Mouse (Mus musculus): ENCODE data around the gene Ctns. TPM values are rescaled to one million over a fixed set of nuclear protein-coding genes. Genes with fewer than 3 reads are reported as not detected.

The Ctns gene
- polyA plus RNA-seq, 1 experiment from 2014 or later = 17.0 TPM

DNA sequence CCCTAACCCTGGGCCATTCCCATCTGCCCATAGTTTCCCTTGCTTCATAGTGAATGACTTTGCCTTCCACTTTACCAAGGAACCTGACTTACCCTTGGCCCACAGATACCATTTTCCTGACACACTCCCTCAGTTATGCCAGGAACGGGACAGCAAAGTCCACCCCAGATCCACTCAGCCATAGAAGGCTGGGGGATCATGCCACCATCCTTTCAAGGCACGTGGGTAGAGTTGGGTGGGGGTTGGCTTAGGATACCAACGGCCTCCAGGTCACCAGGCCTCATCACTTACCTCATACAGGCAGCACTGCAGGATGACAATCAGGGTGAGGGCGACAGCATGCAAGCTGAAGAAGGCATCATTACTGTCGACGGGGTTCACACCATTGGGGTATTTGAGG, 11.6 kb downstream of the Ctns start:
- no peak for ATAC-seq
- Histone ChIP-seq H3K4me1 (no peaks in the 10 kb centered on the region), H3K4me3 (no peak overlapping the region), H3K9me3 (replicated peaks) (no peaks in the 10 kb centered on the region), H3K4me2 (no peak overlapping the region), H3K9ac (no peak overlapping the region), H3K27me3 (no peaks in the 10 kb centered on the region), H3K27ac (no peak overlapping the region), H3K36me3 (ENCODE audit: poor library complexity, severe bottlenecking) (peaks cover 92% of the 10 kb centered on the region)
- WGBS = 91% methylated on average over 6 of the region's 6 CpGs

DNA sequence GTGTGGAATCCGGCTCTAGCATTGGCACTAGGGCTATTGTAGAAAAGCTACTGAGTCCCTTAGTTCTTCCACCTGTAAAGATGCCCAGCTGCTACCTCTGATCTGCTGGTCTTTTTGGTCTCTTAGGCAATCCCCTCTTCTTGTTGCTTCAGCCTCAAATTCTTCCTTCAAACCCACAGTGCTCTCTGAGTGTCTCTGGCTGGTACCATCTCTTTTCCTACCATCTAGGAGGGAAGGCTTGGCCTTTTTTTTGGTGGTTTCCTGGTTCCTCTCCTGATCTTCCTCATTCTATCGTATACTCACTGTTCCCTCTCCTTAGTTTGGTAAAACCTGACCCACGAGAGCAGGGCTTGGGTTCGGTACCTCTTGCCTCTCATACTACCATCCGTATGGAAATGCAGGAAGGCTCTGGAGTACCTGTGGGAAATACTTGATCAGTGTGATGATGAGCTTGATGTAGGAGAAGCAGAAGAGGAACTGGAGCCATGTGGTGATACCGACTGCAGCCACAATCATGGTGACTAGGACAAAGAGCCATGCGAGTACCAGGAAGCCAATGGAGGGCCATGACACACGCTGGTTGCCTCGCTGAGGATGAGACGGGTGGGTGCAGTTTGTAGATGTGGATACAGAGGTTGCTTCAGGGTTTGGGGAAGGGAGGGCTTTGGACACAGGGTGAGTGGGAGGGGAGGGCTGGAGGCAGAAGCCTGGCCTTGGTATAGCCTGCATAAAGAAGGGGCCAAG, 12.8 kb downstream of the Ctns start:
- 93% methylated on average over 10 of the region's 10 CpGs for WGBS
- Histone ChIP-seq H3K27me3 (no peaks in the 10 kb centered on the region), H3K4me1 (no peaks in the 10 kb centered on the region), H3K36me3 (ENCODE audit: poor library complexity, severe bottlenecking) (peaks cover 84% of the 10 kb centered on the region), H3K9me3 (replicated peaks) (no peaks in the 10 kb centered on the region), H3K9ac (no peak overlapping the region), H3K4me3 (no peak overlapping the region), H3K4me2 (no peak overlapping the region), H3K27ac (no peak overlapping the region)
- no peak for ATAC-seq

DNA sequence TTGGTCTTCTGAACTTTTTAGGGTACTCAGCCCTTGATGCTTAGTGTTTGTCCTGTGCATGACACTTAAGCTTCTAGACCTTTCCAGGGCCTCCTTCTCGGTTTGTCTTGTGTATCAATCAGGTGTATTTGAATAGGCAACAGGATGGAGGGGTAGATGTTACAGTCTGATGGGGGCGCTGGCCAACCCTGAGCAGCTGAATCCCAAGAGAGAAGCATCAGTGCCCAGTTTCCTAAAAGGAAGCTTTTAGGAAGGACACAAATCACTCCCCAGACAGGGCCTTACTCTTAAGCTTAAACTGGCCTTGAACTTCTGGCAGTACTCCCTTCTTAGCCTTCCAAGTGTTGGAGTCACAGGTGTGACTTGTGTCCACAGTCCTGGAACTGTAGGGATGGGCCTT, 20.9 kb downstream of the Ctns start:
- no peak for ATAC-seq
- Histone ChIP-seq H3K9me3 (replicated peaks) (no peaks in the 10 kb centered on the region), H3K36me3 (ENCODE audit: poor library complexity, severe bottlenecking) (peaks cover 32% of the 10 kb centered on the region), H3K4me1 (peaks cover 32% of the 10 kb centered on the region), H3K27me3 (no peaks in the 10 kb centered on the region), H3K9ac (peak overlapping the region; percentile 90), H3K27ac (peak overlapping the region; percentile 79), H3K4me2 (peak overlapping the region; percentile 63), H3K4me3 (peak overlapping the region; percentile 91)
- WGBS = 0% methylated on average over 2 of the region's 2 CpGs

DNA sequence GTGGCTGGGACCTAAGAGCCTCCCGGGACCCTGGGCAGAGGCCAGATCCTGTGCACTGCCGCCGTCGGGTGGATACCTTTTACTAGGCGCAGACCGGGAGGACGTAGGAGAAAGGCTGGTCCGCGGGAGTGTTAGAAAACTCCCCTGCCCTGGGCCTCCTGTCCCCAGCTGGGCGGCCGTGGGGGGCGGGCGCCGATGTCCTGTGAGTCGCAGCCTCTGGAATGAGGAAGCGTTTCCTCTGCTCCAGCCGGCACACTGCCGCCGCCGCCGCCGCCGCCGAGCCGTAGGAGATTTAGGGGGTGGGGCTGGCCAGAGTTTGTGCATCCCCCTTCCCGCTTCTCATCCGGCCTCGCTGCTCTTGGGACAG, 21.4 kb downstream of the Ctns start:
- Histone ChIP-seq H3K36me3 (ENCODE audit: poor library complexity, severe bottlenecking) (peaks cover 32% of the 10 kb centered on the region), H3K27ac (peak overlapping the region; percentile 79), H3K9ac (peak overlapping the region; percentile 90), H3K4me1 (peaks cover 32% of the 10 kb centered on the region), H3K4me2 (peak overlapping the region; percentile 63), H3K4me3 (peak overlapping the region; percentile 91), H3K9me3 (replicated peaks) (no peaks in the 10 kb centered on the region), H3K27me3 (no peaks in the 10 kb centered on the region)
- WGBS = under 1% methylated on average over 28 of the region's 28 CpGs
- ATAC-seq = no peak

DNA sequence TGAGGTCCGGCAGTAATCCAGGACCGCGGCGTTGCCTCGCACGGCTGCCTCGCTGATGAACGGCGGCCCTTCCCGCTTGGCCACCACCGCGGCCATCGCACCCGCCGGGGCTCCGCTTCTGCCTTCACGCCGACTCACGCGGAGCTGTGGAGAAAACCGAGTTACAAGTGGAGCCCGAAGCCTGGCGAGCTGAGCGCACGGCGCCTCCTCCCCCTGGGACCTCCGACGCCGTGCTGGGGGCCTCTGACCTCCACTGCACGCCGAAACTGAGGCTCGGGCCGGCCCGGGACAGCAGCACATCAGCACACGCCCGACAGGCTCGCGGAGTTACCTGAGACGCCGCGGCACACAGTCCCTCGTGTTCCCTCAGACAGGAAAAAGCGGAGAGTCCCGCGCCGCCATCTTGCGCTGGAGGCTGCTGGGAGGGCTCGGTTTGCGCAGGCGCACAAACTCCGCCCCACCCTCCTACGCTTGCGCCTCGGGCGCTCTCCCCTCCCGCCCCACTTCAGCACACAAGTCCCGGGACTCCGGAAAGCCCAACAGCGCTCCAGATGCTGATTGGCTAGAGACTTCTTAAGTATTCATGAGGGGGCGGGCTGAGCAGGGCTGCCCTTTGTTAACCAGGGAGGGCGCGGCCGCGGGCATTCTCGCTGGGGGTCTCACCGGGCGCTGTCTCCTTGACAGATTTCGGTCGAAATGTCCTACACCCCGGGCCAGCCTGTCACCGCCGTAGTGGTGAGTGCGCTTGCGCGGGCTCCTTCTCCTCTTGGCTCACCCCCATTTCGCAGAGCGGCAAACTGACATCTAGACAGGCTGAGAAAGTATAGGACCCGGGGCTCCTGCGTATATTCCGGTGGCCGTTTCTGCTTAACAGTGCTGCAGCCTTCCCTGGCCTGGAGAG, 22.0 kb downstream of the Ctns start, which contains the start of the genes Emc6 and Tax1bp3:
TSS of gene Emc6 (minus strand) at position 430 of the 901 bp plus-strand sequence.
TSS of gene Tax1bp3 (plus strand) at position 476 of the 901 bp plus-strand sequence.
- H3K4me3 ChIP-seq = peak within 1 kb of the TSS; percentile 91
- H3K27ac ChIP-seq = peak within 1 kb of the TSS; percentile 79
- H3K9me3 ChIP-seq (replicated peaks) = no peaks in the 10 kb centered on the region
- peaks cover 32% of the 10 kb centered on the region for H3K4me1 ChIP-seq
- H3K4me2 ChIP-seq = peak within 1 kb of the TSS; percentile 84
- peak; percentile 98 for ATAC-seq
- H3K27me3 ChIP-seq = no peaks in the 10 kb centered on the region
- WGBS = under 1% methylated on average over 81 of the region's 81 CpGs
- peak within 1 kb of the TSS; percentile 90 for H3K9ac ChIP-seq
- H3K36me3 ChIP-seq (ENCODE audit: poor library complexity, severe bottlenecking) = peaks cover 31% of the 10 kb centered on the region

DNA sequence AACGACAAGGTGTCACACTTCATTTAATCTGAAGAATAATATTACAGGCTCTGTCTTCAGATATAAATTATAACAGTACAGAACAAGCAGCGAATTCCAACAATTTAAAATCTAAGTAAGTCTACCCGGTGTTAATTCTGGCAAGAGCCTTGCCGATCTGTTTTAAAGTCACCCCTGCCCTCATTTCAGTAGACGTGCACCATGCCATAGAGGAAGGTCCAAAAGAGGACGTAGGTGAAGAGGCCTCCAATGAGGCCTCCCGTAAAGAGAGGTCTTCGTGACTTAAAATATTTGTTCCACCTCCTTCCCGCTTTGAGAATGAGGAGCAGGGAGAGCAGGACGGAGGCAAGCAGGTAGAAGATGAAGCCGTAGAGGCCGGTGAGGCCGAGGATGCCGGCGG, 22.7 kb downstream of the Ctns start:
- Histone ChIP-seq H3K36me3 (ENCODE audit: poor library complexity, severe bottlenecking) (peaks cover 37% of the 10 kb centered on the region), H3K9me3 (replicated peaks) (no peaks in the 10 kb centered on the region), H3K4me3 (peak overlapping the region; percentile 91), H3K9ac (peak overlapping the region; percentile 90), H3K4me1 (peaks cover 32% of the 10 kb centered on the region), H3K27ac (peak overlapping the region; percentile 76), H3K27me3 (no peaks in the 10 kb centered on the region), H3K4me2 (peak overlapping the region; percentile 84)
- 1% methylated on average over 15 of the region's 15 CpGs for WGBS
- no peak for ATAC-seq

DNA sequence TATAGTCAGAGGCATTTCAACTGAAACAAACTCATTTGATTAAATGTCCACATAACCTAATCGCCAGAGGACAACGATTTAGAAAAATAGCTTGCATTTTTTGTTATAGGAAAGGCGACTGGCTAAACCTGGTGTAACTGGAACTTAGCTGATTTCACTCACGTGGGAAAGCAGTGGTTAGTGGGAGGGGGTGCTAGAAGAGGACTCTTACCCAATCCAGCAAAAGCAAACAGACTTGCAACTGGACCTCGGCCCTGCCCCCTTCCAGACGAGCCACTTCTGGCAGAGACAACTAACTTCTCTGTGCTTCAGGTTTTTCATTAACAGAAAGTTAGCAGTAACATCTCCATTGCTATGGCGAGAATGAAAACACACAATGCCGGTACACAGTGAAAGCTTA, 23.2 kb downstream of the Ctns start:
- H3K27ac ChIP-seq = no peak overlapping the region
- no peak for ATAC-seq
- WGBS = 57% methylated on average over 8 of the region's 8 CpGs
- no peaks in the 10 kb centered on the region for H3K27me3 ChIP-seq
- peak overlapping the region; percentile 84 for H3K4me2 ChIP-seq
- no peaks in the 10 kb centered on the region for H3K9me3 ChIP-seq (replicated peaks)
- H3K36me3 ChIP-seq (ENCODE audit: poor library complexity, severe bottlenecking) = peaks cover 40% of the 10 kb centered on the region
- H3K9ac ChIP-seq = peak overlapping the region; percentile 90
- peaks cover 32% of the 10 kb centered on the region for H3K4me1 ChIP-seq
- peak overlapping the region; percentile 91 for H3K4me3 ChIP-seq

DNA sequence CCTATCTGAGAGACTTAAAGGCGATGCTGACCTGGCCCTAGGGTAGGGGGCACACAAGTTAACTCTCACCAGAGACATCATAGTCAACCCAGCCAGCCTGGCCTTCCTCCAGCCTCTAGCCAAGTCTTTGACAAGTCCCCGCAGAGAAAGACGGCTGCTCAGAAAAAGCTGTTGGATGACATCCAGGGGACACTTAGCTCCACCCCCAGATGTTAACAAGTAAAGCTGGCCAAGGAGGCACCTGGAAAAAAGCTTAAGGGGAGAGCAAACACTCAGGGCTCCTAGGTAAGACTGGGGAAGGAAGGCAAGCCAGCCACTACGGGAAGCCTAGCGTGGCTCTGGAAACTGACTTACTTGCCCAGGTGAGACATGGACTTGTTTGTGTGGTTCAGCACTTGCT, 26.7 kb downstream of the Ctns start:
- 67% methylated on average over 5 of the region's 5 CpGs for WGBS
- Histone ChIP-seq H3K4me3 (no peak overlapping the region), H3K9me3 (replicated peaks) (no peaks in the 10 kb centered on the region), H3K4me1 (peaks cover 18% of the 10 kb centered on the region), H3K36me3 (ENCODE audit: poor library complexity, severe bottlenecking) (peaks cover 39% of the 10 kb centered on the region), H3K27ac (no peak overlapping the region), H3K4me2 (no peak overlapping the region), H3K9ac (no peak overlapping the region), H3K27me3 (no peaks in the 10 kb centered on the region)
- no peak for ATAC-seq

DNA sequence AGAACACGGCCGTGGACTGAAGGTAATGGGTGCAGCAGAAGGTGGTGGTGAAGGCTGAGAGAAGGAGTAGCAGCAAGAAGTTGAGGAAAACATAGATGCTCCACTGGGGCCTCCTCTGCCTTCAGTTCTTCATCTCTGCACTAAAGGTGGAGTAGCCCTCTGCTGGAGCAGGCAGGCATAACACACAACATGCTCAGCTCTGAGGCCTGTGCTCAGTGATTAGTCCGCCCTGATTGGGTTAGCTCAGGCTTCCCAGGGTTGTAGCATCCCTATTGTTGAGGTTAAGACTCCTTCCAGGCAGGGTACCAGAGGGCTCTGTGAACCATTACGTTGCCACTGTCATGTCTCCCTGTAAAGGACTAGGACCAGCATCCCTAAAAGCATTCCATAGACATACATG, 29.6 kb downstream of the Ctns start:
- ATAC-seq = peak; percentile 41; the same call in 1 of the 2 replicates

DNA sequence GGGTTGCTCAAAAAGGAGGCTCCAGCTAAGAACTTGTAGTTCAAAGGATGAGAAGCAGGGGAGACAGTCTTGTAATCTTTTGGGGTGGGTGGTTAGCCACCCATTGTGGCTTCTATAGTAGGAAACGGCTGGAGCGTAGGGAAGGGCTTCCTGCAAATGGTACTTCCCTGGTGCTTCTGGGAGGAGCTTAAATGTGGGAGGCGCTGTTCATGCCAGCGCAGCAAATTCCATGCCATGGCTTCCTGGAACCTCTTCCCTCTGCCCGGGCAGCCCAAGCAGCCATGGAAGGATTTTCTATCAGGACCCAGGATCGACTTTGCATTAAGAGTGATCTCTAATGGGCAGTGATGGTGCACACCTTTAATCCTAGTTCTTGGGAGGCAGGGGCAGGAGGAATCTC, 30.3 kb downstream of the Ctns start:
- H3K27ac ChIP-seq = no peak overlapping the region
- no peaks in the 10 kb centered on the region for H3K9me3 ChIP-seq (replicated peaks)
- WGBS = 86% methylated on average over 6 of the region's 6 CpGs
- H3K4me1 ChIP-seq = no peaks in the 10 kb centered on the region
- ATAC-seq = no peak
- no peak overlapping the region for H3K9ac ChIP-seq
- peaks cover 29% of the 10 kb centered on the region for H3K36me3 ChIP-seq (ENCODE audit: poor library complexity, severe bottlenecking)
- H3K4me2 ChIP-seq = no peak overlapping the region
- no peak overlapping the region for H3K4me3 ChIP-seq
- no peaks in the 10 kb centered on the region for H3K27me3 ChIP-seq

More for the DNA sequence above, 29.6 kb downstream of the Ctns start:
- WGBS = 39% methylated on average over 4 of the region's 4 CpGs
- no peak overlapping the region for H3K27ac ChIP-seq
- H3K4me2 ChIP-seq = no peak overlapping the region
- H3K36me3 ChIP-seq (ENCODE audit: poor library complexity, severe bottlenecking) = peaks cover 32% of the 10 kb centered on the region
- H3K4me3 ChIP-seq = no peak overlapping the region
- no peaks in the 10 kb centered on the region for H3K9me3 ChIP-seq (replicated peaks)
- H3K27me3 ChIP-seq = no peaks in the 10 kb centered on the region
- no peak overlapping the region for H3K9ac ChIP-seq
- no peaks in the 10 kb centered on the region for H3K4me1 ChIP-seq

DNA sequence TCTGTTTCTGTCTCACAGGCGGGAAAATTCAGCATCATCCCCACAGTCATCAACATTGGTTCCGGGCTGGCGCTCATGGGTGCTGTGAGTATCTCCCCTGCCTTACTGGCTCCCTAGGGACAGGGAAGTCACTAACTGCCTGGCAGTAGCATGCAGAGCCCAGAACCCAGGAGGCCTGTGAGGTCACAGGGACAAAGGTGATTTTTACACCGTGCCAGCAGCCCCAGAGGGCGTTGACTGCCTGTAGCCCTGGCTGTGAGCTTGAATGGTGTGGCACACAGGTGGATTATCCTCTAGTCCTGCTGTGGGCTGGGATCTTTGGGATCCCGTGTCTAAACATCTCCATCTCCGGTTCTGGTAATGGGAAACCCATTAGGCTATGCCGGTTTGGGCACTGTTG, 30.8 kb downstream of the Ctns start:
- no peak overlapping the region for H3K4me2 ChIP-seq
- no peak overlapping the region for H3K9ac ChIP-seq
- peaks cover 24% of the 10 kb centered on the region; the same call in 1 of the 2 replicates for H3K36me3 ChIP-seq (ENCODE audit: poor library complexity, severe bottlenecking)
- no peak overlapping the region for H3K4me3 ChIP-seq
- ATAC-seq = no peak
- no peak overlapping the region for H3K27ac ChIP-seq
- 85% methylated on average over 8 of the region's 8 CpGs for WGBS
- H3K9me3 ChIP-seq (replicated peaks) = no peaks in the 10 kb centered on the region
- no peaks in the 10 kb centered on the region for H3K4me1 ChIP-seq
- no peaks in the 10 kb centered on the region for H3K27me3 ChIP-seq

DNA sequence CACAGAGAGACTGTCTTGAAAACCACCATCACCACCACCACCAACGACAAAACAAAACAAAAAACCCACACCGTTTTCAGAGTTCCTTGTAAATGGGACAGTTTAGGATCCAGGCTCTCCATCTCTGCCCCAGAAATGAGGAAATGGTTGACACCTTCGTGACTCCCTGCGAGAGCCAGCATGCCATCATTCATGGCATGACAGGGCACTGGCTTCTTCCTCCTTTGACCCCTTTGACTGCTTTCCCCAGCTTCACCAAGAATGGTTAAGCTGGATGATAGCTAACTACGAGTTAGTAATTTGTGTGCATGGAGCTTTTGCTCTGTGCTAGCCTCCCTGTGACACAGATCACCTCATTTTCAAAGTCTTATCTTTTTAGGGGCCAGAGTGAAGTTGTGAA, 36.6 kb downstream of the Ctns start:
- Histone ChIP-seq H3K4me2 (no peak overlapping the region), H3K4me3 (no peak overlapping the region), H3K36me3 (ENCODE audit: poor library complexity, severe bottlenecking) (no peaks in the 10 kb centered on the region), H3K9me3 (replicated peaks) (no peaks in the 10 kb centered on the region), H3K27ac (no peak overlapping the region), H3K9ac (no peak overlapping the region), H3K27me3 (peaks cover 36% of the 10 kb centered on the region), H3K4me1 (peaks cover 9% of the 10 kb centered on the region; the same call in 1 of the 2 replicates)
- WGBS = 86% methylated on average over 5 of the region's 5 CpGs
- no peak for ATAC-seq

All from forebrain, embryonic 13.5 days (tissue).